Mouse (Mus musculus): ENCODE measurements around the gene Cnga1.

The Cnga1 gene

GRCm38 (mm10) chr5:72644175-72644574, at the start of gene Cnga1:
Gene Cnga1, minus strand, starts transcription at chr5:72644275.
- DNase-seq (ENCODE audit: low read depth, low spot score): no peak

- no peak for DNase-seq (ENCODE audit: low read depth, low spot score)
Observed at GRCm38 (mm10) chr5:72690516-72690915, 46.4 kb upstream of the Cnga1 start.

GRCm38 (mm10) chr5:72689556-72689955, 45.5 kb upstream of the Cnga1 start:
- DNase-seq (ENCODE audit: low read depth, low spot score): no peak

GRCm38 (mm10) chr5:72681451-72681850, 37.4 kb upstream of the Cnga1 start:
- no peak for DNase-seq (ENCODE audit: low read depth, low spot score)

GRCm38 (mm10) chr5:72674994-72675542, 31.0 kb upstream of the Cnga1 start:
- DNase-seq (ENCODE audit: low read depth, low spot score): no peak

- no peak for DNase-seq (ENCODE audit: low read depth, low spot score)
Observed at GRCm38 (mm10) chr5:72671017-72671699, 27.1 kb upstream of the Cnga1 start.

- no peak for DNase-seq (ENCODE audit: low read depth, low spot score)
Observed at GRCm38 (mm10) chr5:72668351-72668750, 24.3 kb upstream of the Cnga1 start.

GRCm38 (mm10) chr5:72666428-72666827, 22.4 kb upstream of the Cnga1 start:
- no peak for DNase-seq (ENCODE audit: low read depth, low spot score)

GRCm38 (mm10) chr5:72665281-72665680, 21.2 kb upstream of the Cnga1 start:
- DNase-seq (ENCODE audit: low read depth, low spot score): peak; percentile 80

- DNase-seq (ENCODE audit: low read depth, low spot score): no peak
Observed at GRCm38 (mm10) chr5:72664854-72665253, 20.8 kb upstream of the Cnga1 start.

- no peak for DNase-seq (ENCODE audit: low read depth, low spot score)
Observed at GRCm38 (mm10) chr5:72664126-72664525, 20.1 kb upstream of the Cnga1 start.

GRCm38 (mm10) chr5:72661051-72661781, 17.1 kb upstream of the Cnga1 start:
- no peak for DNase-seq (ENCODE audit: low read depth, low spot score)

- no peak for DNase-seq (ENCODE audit: low read depth, low spot score)
Observed at GRCm38 (mm10) chr5:72658375-72658774, 14.3 kb upstream of the Cnga1 start.

GRCm38 (mm10) chr5:72656270-72656791, 12.3 kb upstream of the Cnga1 start:
- DNase-seq (ENCODE audit: low read depth, low spot score): no peak

- DNase-seq (ENCODE audit: low read depth, low spot score): no peak
Observed at GRCm38 (mm10) chr5:72653068-72653674, 9.1 kb upstream of the Cnga1 start.

- DNase-seq (ENCODE audit: low read depth, low spot score): peak; percentile 82
Observed at GRCm38 (mm10) chr5:72648987-72649735, 5.1 kb upstream of the Cnga1 start.

GRCm38 (mm10) chr5:72647958-72648595, 4.0 kb upstream of the Cnga1 start:
- DNase-seq (ENCODE audit: low read depth, low spot score): peak; percentile 59

- DNase-seq (ENCODE audit: low read depth, low spot score): peak; percentile 86
Observed at GRCm38 (mm10) chr5:72647418-72647907, 3.4 kb upstream of the Cnga1 start, which contains the start of gene Nipal1. Gene Nipal1, plus strand, starts transcription at chr5:72647795.

GRCm38 (mm10) chr5:72646996-72647395, 2.9 kb upstream of the Cnga1 start:
- DNase-seq (ENCODE audit: low read depth, low spot score): no peak

GRCm38 (mm10) chr5:72646131-72646530, 2.1 kb upstream of the Cnga1 start:
- DNase-seq (ENCODE audit: low read depth, low spot score): peak; percentile 44

- DNase-seq (ENCODE audit: low read depth, low spot score): no peak
Observed at GRCm38 (mm10) chr5:72643655-72644054, 420 bp downstream of the Cnga1 start.

All from 3T3-L1 (cell line).